Mouse (Mus musculus) spleen, embryonic (tissue): Measurements from ENCODE around the gene Usp20.

ENCODE experiments used
- CTCF ChIA-PET: fragments of 350-600 bp; sonication (Branson Sonifier 250); formaldehyde crosslinking; loops from one replicate; lab custom pipeline; 2022; lab: Charles Lee

Gene Usp20

DNA sequence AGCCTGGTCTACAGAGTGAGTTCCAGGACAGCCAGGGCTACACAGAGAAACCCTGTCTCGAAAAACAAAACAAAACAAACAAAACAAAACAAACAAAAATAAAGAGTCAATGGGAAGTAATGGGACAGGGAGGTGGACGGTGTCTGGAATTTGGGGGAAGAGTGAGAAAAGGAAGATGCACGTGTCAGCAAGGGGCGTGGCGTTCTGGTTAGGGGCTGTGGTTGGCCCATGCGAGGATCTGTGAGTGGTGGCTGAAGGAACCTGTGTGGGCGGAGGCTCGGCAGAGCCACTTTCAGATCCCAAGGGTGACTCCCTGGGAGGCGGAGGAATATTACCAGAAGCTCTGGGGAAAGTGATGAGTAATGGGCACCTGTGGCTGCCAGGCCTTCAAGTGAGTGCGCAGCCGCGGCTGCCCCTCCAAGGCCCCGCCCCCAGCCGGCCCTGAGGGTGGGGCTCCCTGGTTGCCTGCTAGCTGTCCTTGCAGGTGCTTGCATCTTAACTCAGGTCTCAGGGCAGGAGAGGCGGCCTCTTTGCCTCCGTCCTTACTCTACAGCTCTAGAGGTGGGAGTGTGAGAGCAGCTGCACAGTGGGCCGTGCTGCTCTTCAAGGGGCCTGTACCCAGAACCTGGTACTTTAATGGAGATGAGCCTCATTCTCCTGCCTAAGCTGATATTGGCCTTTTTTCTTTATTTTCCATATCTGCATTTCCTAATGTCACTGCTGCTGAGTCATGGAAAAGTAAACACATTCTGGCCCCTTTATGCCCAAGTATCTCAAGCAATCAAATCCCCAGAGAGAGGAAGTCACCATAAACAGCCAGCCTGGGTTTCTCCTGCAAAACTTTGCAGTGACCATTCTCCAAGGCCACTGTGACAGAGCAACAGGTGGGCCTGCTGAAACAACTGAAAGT lies 3.3 kb downstream of the Usp20 start:
- CTCF ChIA-PET, result no interaction called here

DNA sequence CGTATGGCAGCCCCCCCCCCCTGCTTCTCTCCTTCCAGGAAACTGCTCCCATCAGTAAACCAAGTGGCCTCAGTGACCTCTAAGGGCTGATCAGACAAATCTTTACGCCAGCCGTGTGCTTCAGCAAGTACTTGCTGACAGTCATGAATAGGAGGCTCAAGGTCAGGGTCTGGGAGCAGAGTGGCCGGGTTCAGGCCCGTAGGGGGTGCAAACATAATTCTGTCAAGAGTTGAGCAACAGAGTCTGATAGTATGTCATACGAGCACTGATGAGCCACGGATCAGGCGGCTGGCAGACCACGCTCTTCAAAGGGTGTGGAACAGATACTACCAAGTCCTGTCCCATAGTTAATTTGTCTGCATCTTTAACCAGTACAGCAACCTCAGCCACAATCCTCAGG lies 8.1 kb downstream of the Usp20 start:
- CTCF ChIA-PET, result no interaction called here

DNA sequence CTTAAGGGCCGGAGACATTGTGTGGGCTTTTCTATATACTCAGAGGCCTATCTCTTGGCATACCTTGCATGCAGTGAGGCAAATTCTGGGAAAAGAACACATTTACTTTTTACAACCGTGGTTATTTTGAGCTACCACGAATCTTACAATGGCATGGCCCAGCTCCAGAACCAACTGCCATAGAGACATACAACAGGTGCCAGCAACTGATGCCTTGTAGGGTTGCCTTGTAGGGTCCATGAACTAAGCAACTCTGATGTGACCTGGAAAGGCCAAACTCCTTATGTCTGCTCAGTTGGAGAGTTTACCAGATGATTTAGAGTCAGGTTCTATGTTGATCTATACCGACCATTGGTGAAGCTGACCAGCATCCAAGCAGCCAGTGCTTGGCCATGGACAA lies 12.8 kb downstream of the Usp20 start:
- CTCF ChIA-PET, result interaction anchor here (0.5 kb wide), 2 partner anchors 245 to 309 kb away, joined by 3 to 6 read pairs; no protein-coding TSS in a partner anchor

DNA sequence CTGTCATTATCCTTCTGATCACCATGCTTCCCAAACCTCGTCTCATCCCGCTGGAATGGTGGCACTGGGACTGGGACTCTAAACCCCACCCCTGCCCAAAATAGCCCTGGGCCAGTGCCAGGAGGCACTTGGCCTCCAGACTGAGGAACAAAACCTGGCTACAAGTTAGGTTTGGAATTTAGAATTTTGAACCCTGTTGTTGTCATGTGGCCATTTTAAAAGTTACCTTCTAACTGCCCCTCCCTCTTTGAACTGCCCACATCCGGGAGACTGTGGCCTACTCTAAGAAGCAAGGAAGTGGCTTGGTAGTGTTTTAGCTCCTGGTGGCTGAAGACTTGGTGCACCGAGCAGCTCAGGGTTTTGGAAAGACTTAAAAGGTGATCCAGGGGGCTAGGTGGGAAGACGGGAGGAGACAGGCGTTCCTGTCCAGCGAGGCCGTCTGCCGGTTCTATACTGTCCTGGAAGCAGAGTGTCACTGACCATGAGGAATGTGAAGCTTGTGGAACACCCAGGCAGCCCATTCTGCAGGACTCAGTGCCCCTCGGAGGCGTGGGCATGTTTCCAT lies 13.4 kb downstream of the Usp20 start:
- CTCF ChIA-PET, result no interaction called here

DNA sequence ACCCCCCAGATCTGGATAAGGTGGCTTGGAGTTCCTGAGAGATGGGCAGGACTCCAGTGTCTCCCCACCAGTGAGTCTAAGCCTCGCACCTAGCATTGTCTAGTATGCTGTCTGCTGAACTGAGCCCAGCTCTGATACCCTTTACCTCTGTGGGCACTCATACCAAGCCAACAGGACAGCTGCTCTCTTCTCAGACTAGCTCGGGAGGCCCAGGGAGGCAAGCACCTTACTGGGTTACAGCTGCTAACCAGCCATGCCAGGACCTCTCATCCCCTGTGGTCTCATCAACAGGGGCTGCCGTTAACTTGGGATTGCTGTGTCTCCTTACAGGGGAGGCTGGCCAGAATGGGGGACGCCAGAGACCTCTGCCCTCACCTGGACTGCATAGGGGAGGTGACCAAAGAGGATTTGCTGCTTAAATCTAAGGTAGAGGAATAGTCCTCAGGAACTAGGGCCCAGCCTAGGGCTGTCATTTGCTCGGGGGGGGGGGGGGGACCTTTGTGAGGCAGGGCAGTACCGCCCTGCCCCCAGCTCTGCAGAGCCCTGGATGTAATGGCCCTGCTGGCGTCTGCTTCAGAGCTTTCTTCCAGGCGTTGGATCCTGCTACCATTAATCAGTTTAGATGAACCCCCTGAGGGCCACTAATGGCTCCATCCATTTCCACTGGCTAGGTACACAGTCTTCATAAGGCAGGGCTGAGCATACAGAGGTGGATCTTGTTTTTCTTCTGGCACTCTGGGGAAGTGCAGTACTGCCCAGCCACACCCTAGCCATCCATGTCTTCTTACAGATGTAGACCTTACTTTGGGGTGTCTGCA lies 16.6 kb downstream of the Usp20 start:
- CTCF ChIA-PET, result interaction anchor here (0.5 kb wide), 1 partner anchor 152 kb away, joined by 3 read pairs; no protein-coding TSS in a partner anchor

DNA sequence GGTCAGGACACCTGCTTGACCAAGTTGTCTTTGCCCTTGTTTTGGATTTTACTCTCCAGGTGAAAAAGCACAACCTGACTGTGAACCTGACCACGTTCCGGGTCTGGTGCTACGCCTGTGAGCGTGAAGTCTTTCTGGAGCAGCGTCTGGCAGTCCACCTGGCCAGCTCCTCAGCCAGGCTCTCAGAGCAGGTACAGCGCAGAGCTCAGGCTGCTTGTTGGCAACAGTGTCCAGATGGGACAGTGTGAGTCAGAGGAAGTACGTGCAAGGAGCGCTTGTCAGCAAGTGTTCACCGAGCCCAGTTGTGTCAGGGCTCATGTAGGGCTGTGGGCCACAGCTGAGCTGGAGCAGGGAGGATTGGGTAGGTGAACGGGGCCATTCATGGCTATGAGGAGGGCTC lies 20.8 kb downstream of the Usp20 start:
- CTCF ChIA-PET, result no interaction called here

DNA sequence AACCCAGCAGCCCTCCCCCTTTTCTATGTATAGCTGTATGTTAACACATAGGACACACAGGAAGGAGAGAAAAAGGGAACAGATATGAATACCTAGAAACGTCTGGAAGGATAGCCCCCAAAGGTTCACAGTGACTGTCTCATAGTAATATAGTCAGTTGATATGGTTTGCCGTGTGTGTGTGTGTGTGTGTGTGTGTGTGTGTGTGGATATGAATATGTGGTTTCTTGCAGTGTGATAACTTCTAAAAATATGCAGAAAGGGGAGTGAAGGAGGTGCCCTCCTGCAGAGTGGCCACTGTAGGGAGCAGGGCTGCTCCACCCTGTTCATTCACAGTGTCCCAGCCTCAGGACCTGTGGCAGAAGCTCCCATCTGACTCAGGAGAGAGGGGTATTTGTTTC lies 23.4 kb downstream of the Usp20 start:
- CTCF ChIA-PET, result no interaction called here

DNA sequence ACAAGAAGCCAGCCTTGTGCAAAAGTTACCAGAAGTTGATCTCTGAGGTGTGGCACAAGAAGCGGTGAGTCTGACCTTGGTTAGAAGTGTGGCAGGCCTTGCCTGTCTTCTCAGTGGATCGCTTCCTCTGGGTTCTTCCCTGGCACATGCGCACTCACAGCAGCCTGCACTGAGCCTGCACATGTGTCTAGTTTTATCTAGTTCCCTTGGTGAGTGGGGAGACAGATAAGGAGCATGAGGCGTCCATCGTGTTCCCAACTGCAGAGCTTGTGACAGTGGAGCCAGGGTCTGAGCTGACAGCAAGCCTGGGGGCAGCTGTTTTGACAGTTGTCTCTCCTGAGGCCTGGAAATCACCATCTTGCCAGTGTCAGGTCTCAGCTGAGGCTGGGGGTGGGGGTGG lies 24.4 kb downstream of the Usp20 start:
- CTCF ChIA-PET, result no interaction called here

DNA sequence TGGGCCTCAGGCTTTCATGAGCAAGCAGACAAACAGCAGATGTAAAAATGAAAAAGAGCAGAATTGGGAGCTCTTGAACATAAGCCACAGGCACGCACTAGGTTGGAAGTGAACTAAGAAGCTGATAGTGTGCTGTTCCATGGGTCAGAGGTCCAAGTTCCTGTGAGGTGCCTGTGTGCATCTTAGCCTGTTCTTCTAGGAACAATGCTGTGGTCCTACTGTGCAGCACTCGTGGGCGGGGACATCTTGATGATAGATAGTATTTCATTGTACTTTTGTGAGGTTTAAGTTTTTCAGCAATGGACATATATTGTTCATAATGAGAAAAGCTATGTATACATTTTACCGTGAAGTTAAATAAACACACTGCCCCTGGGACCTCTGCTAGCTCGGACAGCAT lies 25.1 kb downstream of the Usp20 start:
- CTCF ChIA-PET, result no interaction called here

DNA sequence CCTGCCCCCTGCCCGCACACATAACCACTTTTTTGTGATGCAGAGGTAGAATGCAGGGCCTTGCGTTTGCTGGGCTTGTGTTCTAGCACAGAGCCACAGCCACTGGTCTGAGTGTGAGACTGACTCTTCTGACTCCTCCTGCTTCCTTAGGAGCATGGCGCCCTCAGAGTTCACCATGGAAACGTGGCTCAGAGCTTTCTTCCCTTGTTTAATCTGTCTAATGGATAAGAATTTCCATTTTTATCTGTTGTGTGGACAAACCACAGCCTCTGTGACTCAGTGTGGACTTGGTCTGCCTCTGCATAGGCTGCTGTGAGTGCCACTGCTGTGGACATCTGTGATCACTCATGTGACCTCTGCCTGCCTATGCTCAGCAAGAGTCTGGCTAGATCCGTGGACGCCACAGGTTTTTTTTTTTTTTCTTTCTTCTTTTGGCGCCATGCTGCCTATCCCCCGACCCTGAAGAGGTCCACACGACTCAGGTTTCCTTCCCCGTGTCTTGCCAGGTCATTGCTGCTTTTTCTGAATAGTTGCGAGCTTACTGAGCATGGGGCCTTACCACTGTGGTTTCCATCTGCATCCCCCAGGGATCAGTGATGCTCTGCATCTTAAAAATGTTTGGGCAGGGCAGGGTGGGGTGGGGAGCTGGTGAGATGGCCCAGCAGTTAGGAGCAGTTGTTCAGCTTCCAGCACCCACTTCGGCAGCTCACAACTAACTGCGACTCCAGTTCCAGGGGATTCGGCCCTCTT lies 31.5 kb downstream of the Usp20 start:
- CTCF ChIA-PET, result no interaction called here

DNA sequence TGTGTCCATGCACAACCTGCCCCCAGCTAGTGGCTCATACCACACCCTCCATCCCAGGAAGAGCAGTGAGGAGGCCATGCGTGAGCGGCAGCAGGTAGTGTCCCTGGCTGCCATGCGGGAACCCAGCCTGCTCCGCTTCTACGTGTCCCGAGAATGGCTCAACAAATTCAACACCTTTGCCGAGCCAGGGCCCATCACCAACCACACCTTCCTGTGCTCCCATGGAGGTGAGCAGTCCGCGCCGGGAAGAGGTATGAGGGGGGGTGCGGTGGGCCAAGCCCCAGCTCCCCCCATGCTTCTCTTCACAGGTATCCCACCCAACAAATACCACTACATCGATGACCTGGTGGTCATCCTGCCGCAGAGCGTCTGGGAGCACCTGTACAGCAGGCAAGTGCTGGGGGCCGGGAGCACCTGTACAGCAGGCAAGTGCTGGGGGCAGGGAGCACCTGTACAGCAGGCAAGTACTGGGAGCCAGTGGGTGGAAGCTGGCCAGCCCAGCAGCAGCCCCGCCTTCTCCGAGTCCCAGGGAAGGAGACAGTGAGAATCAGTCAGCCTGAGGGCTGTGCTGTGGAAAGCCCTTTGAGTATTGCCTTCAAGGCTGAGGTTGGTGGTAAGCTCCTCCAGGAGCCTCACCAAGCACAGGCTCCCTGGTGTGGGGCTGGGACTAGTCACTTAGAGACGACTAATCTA lies 35.7 kb downstream of the Usp20 start:
- CTCF ChIA-PET, result no interaction called here

DNA sequence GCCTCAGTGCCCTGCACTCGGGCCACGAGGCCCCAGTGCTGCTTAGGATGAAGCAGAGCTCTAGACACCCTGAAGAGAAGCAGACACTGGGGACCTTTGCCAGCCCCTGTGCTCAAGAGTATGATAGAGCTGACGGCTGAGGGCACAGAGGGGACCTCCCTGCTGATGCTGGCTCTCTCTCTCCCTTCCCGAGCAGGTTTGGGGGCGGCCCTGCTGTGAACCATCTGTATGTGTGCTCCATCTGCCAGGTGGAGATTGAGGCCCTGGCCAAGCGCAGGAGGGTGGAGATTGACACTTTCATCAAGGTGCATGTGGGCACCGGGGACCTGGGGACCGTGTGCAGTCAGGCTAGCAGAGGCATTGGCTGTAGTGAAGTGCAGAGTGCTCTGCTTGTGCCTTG lies 36.4 kb downstream of the Usp20 start:
- CTCF ChIA-PET, result interaction anchor here (0.6 kb wide), 1 partner anchor 41 kb away, joined by 3 read pairs; no protein-coding TSS in a partner anchor

DNA sequence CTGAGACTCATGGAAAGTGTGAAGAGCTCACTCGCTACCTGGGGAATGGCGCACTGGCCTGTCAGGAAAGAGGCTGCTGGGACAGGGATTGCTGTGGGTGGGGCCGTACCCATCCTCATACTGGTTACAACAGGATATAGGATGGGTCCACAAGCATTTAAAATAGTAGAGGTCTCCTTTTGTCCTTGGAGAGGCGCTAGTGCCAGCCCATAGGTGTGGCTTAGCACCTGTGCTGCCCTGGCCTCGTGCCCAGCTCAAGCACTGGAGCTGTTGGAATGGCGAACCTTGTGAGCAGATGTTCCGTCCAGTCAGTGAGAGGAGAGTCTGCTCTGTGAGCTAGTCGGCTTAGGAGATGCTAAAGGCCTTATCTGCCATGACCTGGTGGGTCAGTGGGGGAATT lies 36.9 kb downstream of the Usp20 start:
- CTCF ChIA-PET, result interaction anchor here (0.6 kb wide), 1 partner anchor 40 kb away, joined by 3 read pairs; no protein-coding TSS in a partner anchor

DNA sequence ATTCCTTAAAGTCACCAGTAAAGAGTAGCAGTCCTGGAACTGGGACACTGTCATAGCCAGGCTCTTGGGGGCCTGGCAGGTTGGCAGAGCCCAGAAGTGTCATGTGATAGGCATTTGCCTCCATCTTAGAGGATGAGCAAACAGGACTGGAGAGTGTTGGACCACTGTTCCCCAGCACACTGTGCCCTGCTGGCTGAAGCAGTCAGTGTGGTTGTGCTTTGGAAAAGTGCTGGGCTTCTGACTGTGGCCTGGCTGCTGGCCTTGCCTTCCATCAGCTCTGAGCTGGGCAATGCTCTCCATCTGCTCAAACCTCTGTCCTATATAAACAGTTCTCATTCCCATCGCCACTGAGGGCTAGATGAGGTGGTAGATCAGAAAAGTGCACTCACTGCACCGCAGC lies 38.1 kb downstream of the Usp20 start:
- CTCF ChIA-PET, result no interaction called here

DNA sequence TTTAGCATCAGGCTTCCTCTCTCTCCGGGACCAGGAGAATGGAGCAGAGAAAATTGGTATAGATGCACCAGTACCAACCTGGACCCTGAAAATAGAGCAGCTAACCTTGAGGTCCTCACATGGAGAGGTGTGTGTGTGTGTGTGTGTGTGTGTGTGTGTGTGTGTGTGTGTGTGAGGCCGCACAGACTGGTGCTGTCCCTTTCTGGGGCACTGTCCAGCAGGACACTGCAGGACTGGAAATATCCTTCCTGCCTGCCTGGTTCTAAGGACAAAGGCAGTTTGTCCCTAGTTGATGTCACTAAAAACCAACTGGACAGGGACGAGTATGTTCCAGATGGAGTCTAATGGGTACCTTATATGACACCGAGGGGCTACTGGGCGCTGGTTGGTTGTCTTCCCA lies 41.9 kb downstream of the Usp20 start:
- CTCF ChIA-PET, result interaction anchor here (0.6 to 1.2 kb wide), 2 partner anchors 97 to 232 kb away, joined by 3 to 6 read pairs; no protein-coding TSS in a partner anchor

DNA sequence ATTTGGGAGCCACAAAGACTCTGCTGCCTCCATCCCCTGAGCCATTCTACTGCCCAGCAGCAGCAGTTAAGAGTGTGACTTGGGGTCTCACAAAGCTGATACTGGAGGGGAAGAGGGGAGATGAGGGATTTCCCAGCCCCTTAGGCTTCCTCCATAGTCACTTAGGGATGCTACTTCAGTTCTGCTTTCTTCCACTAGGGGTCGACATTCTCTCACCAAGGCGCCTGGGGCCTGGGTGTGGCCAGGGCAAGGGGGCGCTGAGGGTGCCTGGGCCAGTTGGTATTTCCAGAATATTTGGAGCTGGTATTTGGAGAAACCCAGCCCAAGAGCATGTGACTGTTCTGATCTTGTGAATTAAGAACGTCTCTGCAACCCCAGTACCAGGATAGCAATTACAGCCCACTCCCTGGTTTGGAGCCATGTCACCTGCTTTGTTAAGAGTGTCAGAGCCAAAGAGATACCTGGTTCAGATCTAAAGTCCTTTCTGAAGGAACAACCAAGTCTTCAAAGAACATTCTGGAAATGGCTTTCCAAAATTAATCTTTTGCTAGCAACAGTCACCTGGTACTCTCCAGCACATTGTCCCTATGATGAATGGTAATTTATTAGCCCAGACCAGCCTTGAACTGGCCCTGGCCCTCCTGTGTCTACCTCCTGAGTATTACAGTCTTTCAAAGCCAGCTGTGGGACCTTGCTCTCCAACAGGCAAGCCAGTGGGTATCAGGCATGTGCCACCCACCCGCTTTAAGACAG lies 42.7 kb downstream of the Usp20 start:
- CTCF ChIA-PET, result interaction anchor here (0.9 to 1.2 kb wide), 2 partner anchors 74 to 231 kb away, joined by 3 to 7 read pairs; no protein-coding TSS in a partner anchor

DNA sequence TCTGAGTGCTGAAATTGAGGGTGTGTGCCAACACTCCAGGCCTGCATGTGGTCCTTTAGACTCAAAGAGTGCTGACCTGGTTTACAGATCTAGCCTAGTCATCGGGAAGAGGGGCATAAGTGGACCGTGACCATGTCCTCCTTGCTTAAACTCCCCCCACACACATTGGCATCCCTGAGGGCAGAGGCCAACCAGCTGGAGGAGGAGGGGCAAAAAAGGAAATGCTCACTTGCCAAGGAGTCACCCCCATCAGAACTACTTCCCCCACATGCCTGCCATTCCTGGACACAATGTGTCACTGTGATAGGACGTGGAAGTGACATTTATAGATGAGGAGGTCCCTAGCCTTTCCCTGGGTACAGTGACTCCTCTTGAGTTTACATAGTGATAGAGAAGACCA lies 43.4 kb downstream of the Usp20 start:
- CTCF ChIA-PET, result interaction anchor here (0.9 kb wide), 1 partner anchor 73 kb away, joined by 7 read pairs; no protein-coding TSS in a partner anchor

DNA sequence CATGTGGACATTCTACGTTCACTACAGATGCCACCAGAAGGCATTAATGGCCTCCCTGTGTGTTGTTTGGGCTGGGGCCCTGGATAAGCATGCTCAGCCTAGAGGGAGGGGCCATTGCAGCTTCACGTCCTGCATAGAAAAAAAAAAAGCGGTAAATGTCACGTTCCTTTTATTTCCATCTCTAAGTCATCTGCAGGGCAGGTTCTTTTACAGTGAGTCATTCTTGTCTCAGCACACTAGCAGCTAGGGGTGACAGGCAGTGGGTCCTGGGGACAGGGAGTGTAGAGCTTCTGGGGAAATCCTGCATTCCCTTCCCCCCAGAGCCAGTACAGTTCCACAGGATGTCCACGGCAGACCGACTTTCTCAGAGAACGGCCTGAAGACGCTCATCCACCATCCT lies 44.6 kb downstream of the Usp20 start:
- CTCF ChIA-PET, result no interaction called here

DNA sequence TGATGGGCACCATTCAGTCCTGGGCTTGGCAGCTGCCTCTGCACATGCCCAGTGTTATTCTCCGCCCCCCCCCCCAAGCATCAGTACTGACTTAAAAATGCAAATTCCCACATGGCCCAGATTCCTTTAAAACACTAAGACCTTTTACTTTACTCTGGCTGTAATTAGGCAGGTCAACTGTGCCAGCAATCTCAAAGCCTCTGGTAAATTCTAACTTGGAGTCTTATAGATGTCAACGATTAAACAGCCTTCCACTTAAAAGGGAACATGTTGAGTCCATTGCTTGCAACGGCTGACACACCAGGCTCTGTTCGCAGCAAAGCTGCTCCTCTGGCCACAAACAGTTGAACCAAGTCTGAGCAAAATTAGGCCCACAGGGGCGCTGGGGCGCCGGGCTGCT lies 49.9 kb downstream of the Usp20 start:
- CTCF ChIA-PET, result interaction anchor here (0.7 to 0.8 kb wide), 2 partner anchors 11 to 47 kb away, joined by 4 to 26 read pairs; no protein-coding TSS in a partner anchor

DNA sequence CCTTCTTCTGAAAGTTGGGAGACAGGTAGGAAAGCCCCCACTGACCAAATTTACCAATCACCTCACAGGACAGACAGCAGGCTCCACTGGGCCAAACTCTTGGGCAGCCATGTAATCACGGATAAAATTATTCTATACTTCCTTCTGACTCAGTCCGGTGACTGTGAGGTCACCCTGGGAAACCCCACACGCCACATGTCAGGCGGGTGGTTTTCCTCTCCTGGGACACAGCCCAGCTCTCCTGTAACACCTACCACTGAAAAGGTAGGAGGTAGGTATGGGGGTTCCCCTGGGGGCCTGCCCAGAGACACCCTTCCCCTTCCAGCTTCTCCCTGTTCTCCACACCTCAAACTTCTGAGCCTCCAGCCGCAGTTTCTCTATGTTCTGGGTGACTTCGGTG lies 54.7 kb downstream of the Usp20 start:
- CTCF ChIA-PET, result no interaction called here
